Mouse (Mus musculus): ENCODE results near the gene Snn. TPM values are rescaled to one million over a fixed set of nuclear protein-coding genes. Genes with fewer than 3 reads are reported as not detected.

The Snn gene
- 8.1 and 11.7 TPM in 2 replicates for polyA plus RNA-seq (2015; fragmentation: Nextera tagmentation; extraction: Ambion mirVana)

GRCm38 (mm10) chr16:11060645-11061044 is at the start of gene Snn:
Gene Snn (plus strand): TSS chr16:11060945.

GRCm38 (mm10) chr16:11066029-11066832 is 5.5 kb downstream of the Snn start, which contains the start of gene Litaf:
Gene Litaf (minus strand): TSS chr16:11066157.

Other genes starting within 250 kb of the Snn start
- not detected in 2 replicates for gene Gm11172, start 248.0 kb upstream of the Snn start, polyA plus RNA-seq (2015; fragmentation: Nextera tagmentation; extraction: Ambion mirVana)
- 2.4 and 2.7 TPM in 2 replicates for gene Rmi2, start 225.9 kb upstream of the Snn start, polyA plus RNA-seq (2015; fragmentation: Nextera tagmentation; extraction: Ambion mirVana)
- gene Litaf, start 5.2 kb downstream of the Snn start, polyA plus RNA-seq (2015; fragmentation: Nextera tagmentation; extraction: Ambion mirVana): 39.5 and 51.1 TPM in 2 replicates
- gene Txndc11, start 73.7 kb downstream of the Snn start, polyA plus RNA-seq (2015; fragmentation: Nextera tagmentation; extraction: Ambion mirVana): 19.1 and 19.5 TPM in 2 replicates
- 43.4 and 53.2 TPM in 2 replicates for gene Zc3h7a, start 115.4 kb downstream of the Snn start, polyA plus RNA-seq (2015; fragmentation: Nextera tagmentation; extraction: Ambion mirVana)
- 115 and 116 TPM in 2 replicates for gene Rsl1d1, start 142.4 kb downstream of the Snn start, polyA plus RNA-seq (2015; fragmentation: Nextera tagmentation; extraction: Ambion mirVana)
- gene Gspt1, start 193.4 kb downstream of the Snn start, polyA plus RNA-seq (2015; fragmentation: Nextera tagmentation; extraction: Ambion mirVana): 48.3 and 49.9 TPM in 2 replicates

Measured in spleen, postnatal 0 days (tissue).